22 mouse cellular contexts compared by ENCODE assay signal in the genomic region with DNA sequence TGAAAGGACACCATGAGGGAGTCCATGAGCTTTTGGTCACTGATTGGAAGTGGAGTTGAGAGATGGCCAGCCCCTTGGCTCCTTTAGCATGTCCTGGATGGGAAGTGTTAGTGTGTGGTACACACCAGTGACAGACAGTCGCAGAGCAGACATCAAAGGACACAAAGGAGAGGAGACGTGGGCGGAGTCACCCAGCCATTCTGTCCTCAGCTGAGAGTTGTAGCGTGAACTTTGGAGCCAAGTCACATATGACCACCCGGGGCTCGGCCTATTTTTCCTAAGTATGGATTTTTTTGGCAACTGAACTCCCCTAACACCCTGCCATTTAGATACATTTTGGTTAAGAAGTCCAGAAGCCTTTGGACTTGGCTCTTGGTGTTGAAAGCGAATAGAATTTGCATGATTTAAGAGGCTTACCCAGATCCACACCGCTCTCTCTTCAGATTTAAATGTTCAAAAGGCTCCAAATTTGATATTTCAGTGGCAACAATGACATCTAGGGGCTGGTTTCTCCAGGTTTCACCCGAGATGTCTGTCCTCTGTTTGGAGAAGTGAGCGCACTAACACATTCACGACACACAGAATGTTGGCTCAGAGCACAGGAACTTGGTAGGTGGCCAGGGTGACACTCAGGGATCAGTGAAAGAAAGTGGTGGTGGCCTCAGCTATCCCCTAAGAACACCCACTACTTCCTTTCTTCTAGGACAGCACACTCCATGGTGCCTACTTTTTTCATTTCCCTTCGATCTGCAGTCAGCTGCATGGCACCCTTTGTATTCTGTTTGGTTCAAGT. TPM values are rescaled to one million over a fixed set of nuclear protein-coding genes. Genes with fewer than 3 reads are reported as not detected.
DNase-seq lines count a peak whose midpoint lies in the region; ATAC-seq and TF ChIP-seq lines count a peak whose summit lies in the region.
"Had no signal": no experiment of that assay in that cellular context is flagged by ENCODE, and none has a peak within 500 bp of the region (broad histone marks: within the 10 kb centered on the region; RNA-seq: fewer than 3 reads in every experiment).

No protein-coding gene starts in this region.

- H3K27ac ChIP-seq in layer of hippocampus, adult 2 months, result no peak overlapping the region
- peak overlapping the region; percentile 69 for H3K27ac ChIP-seq in lung, embryonic 15.5 days
- no peak overlapping the region for H3K27ac ChIP-seq in intestine, embryonic 16.5 days (ENCODE audit: low read length)
- H3K27ac ChIP-seq: embryonic facial prominence, embryonic 12.5 days; heart, embryonic 13.5 days; hindbrain, embryonic 15.5 days; kidney, embryonic 15.5 days; midbrain, embryonic 13.5 days had no signal

- no peak overlapping the region for H3K4me2 ChIP-seq in lung, embryonic 15.5 days
- H3K4me2 ChIP-seq in intestine, embryonic 16.5 days (ENCODE audit: low read depth, low read length), result no peak overlapping the region
- H3K4me2 ChIP-seq: embryonic facial prominence, embryonic 12.5 days; heart, embryonic 13.5 days; hindbrain, embryonic 15.5 days; kidney, embryonic 15.5 days; midbrain, embryonic 13.5 days had no signal

- 43% methylated on average over 12 of the region's 12 CpGs for WGBS in lung, embryonic 15.5 days
- WGBS in lung, adult 2 months, result 55% methylated on average over 12 of the region's 12 CpGs
- WGBS in intestine, embryonic 16.5 days, result 75% methylated on average over 12 of the region's 12 CpGs

- TF ChIP-seq CTCF in layer of hippocampus, adult 2 months (conservative IDR thresholded peaks at IDR 0.05), result peak; percentile 48
- no peak for TF ChIP-seq CTCF in lung, adult 2 months (IDR thresholded peaks at IDR 0.05; ENCODE audit: insufficient read depth, low read length)

- peaks cover 24% of the 10 kb centered on the region for H3K4me1 ChIP-seq in lung, embryonic 15.5 days
- H3K4me1 ChIP-seq in lung, adult 2 months (ENCODE audit: control insufficient read depth, insufficient read depth, low read length), result no peaks in the 10 kb centered on the region
- H3K4me1 ChIP-seq in intestine, embryonic 16.5 days (ENCODE audit: control insufficient read depth, insufficient read depth, low read length), result no peaks in the 10 kb centered on the region
- H3K4me1 ChIP-seq: embryonic facial prominence, embryonic 12.5 days; hindbrain, embryonic 15.5 days; midbrain, embryonic 13.5 days had no signal

- ATAC-seq in lung, embryonic 15.5 days (ENCODE audit: borderline replicate concordance, extremely low read depth, low FRiP score, low TSS enrichment), result peak; percentile 85
- ATAC-seq in intestine, embryonic 16.5 days, result no peak
- ATAC-seq: forebrain, embryonic 14.5 days; inflammation-experienced regulatory T-cells, adult 6 months; midbrain, embryonic 13.5 days had no signal

- DNase-seq in layer of hippocampus, adult 2 months (ENCODE audit: low spot score in 2 of 2), result no peak
- no peak for DNase-seq in layer of hippocampus, postnatal 36 days
- DNase-seq in lung, adult 2 months, result no peak
- DNase-seq in lung, postnatal 14 days, result peak; percentile 29
- DNase-seq: adrenal gland, postnatal 25 days; B cell, adult 2 months; cerebellum, adult 11-12 months; cerebellum, adult 9-11 months; embryo, embryonic 11 days; heart, postnatal 10 days; thymus, adult 2 months; thymus, postnatal 36 days had no signal

- TF ChIP-seq POLR2A in lung, adult 2 months (IDR thresholded peaks at IDR 0.05; ENCODE audit: borderline replicate concordance, extremely low read depth, low read depth, low read length), result no peak

- H3K27me3 ChIP-seq in lung, embryonic 15.5 days, result no peaks in the 10 kb centered on the region
- H3K27me3 ChIP-seq in intestine, embryonic 16.5 days (replicated peaks; ENCODE audit: control insufficient read depth, insufficient read depth, low read length), result no peaks in the 10 kb centered on the region; the same call in 1 of the 2 replicates
- H3K27me3 ChIP-seq: hindbrain, embryonic 15.5 days; kidney, embryonic 15.5 days; midbrain, embryonic 13.5 days had no signal

- no peak overlapping the region for H3K4me3 ChIP-seq in layer of hippocampus, adult 2 months
- H3K4me3 ChIP-seq in lung, embryonic 15.5 days, result no peak overlapping the region
- no peak overlapping the region for H3K4me3 ChIP-seq in lung, adult 2 months (replicated peaks; ENCODE audit: extremely low read depth, low read depth, low read length)
- no peak overlapping the region for H3K4me3 ChIP-seq in intestine, embryonic 16.5 days (ENCODE audit: low read length)
- H3K4me3 ChIP-seq: embryonic facial prominence, embryonic 12.5 days; heart, embryonic 13.5 days; hindbrain, embryonic 15.5 days; kidney, embryonic 15.5 days; megakaryocyte, embryonic 14.5 days; midbrain, embryonic 13.5 days had no signal

- H3K9me3 ChIP-seq in lung, embryonic 15.5 days, result no peaks in the 10 kb centered on the region
- H3K9me3 ChIP-seq in intestine, embryonic 16.5 days (ENCODE audit: control insufficient read depth, low read length), result no peaks in the 10 kb centered on the region
- H3K9me3 ChIP-seq: embryonic facial prominence, embryonic 12.5 days; heart, embryonic 13.5 days; hindbrain, embryonic 15.5 days; kidney, embryonic 15.5 days; midbrain, embryonic 13.5 days had no signal

- H3K36me3 ChIP-seq in lung, embryonic 15.5 days, result no peaks in the 10 kb centered on the region
- no peaks in the 10 kb centered on the region for H3K36me3 ChIP-seq in intestine, embryonic 16.5 days (ENCODE audit: control insufficient read depth, insufficient read depth, low read length)
- H3K36me3 ChIP-seq: embryonic facial prominence, embryonic 12.5 days; heart, embryonic 13.5 days; hindbrain, embryonic 15.5 days; kidney, embryonic 15.5 days; midbrain, embryonic 13.5 days had no signal

- no peak overlapping the region for H3K9ac ChIP-seq in lung, embryonic 15.5 days
- no peak overlapping the region for H3K9ac ChIP-seq in intestine, embryonic 16.5 days (ENCODE audit: low read depth, low read length)
- H3K9ac ChIP-seq: embryonic facial prominence, embryonic 12.5 days; heart, embryonic 13.5 days; hindbrain, embryonic 15.5 days; kidney, embryonic 15.5 days; midbrain, embryonic 13.5 days had no signal

RNA-seq across cellular contexts. Expression of a gene that starts 12.2 kb away (rescaled TPM):
- 10 to 100 TPM; 32.7 to 38.6 TPM for total RNA-seq in layer of hippocampus, adult 2 months (2021)
- total RNA-seq in layer of hippocampus, postnatal 36 days (2021), result 10 to 100 TPM; 27.7 to 34.1 TPM
- polyA plus RNA-seq in lung, embryonic 15.5 days (2015; fragmentation: Nextera tagmentation; extraction: Ambion mirVana), result 20.4 and 20.7 TPM in 2 replicates
- 5.9 and 8.1 TPM in 2 replicates for polyA plus RNA-seq in lung, adult 2 months (2012; rRNA removed)
- polyA plus RNA-seq in intestine, embryonic 16.5 days (2015; fragmentation: Nextera tagmentation; extraction: Ambion mirVana), result 10.9 and 14.6 TPM in 2 replicates
